Mouse (Mus musculus) megakaryocyte, adult 5-6 weeks (primary cell): ENCODE results near the gene Mmp11. TPM values are rescaled to one million over a fixed set of nuclear protein-coding genes. Genes with fewer than 3 reads are reported as not detected.

Source experiments
- total RNA-seq, 2 experiments: library from RNA; stranded (forward) in 1 of 2; stranded (reverse) in 1 of 2; fragments of 153-499, 151-499 nt in 1 of 2; fragments of 221-1000, 200-1000 nt in 1 of 2; gene quantifications; 2 replicates each; pipeline versions ENCODE4 v1.2.3 to v1.2.4; 2015 to 2017

The Mmp11 gene
- total RNA-seq, 2 experiments from 2014 or later, result not detected

Other genes with a start within 250 kb of the Mmp11 start
- gene Cabin1, start 172.2 kb downstream of the Mmp11 start, total RNA-seq (2015), result 23.7 and 24.0 TPM in 2 replicates
- 19.4 and 20.7 TPM in 2 replicates for gene Cabin1, start 172.2 kb downstream of the Mmp11 start, total RNA-seq (2017)
- 30.0 and 31.4 TPM in 2 replicates for gene Ddt, start 163.1 kb downstream of the Mmp11 start, total RNA-seq (2015)
- 24.7 and 28.4 TPM in 2 replicates for gene Ddt, start 163.1 kb downstream of the Mmp11 start, total RNA-seq (2017)
- not detected in 2 replicates for gene Gm20441, start 155.5 kb downstream of the Mmp11 start, total RNA-seq (2015)
- gene Gm20441, start 155.5 kb downstream of the Mmp11 start, total RNA-seq (2017), result not detected in 2 replicates
- 1.4 and 2.7 TPM in 2 replicates for gene Gstt3, start 155.1 kb downstream of the Mmp11 start, total RNA-seq (2015)
- 1.5 and 1.6 TPM in 2 replicates for gene Gstt3, start 155.1 kb downstream of the Mmp11 start, total RNA-seq (2017)
- gene Gstt1, start 137.9 kb downstream of the Mmp11 start, total RNA-seq (2015), result 0.78 TPM in 1 of 2 replicates, not detected in the other
- gene Gstt1, start 137.9 kb downstream of the Mmp11 start, total RNA-seq (2017), result not detected in 2 replicates
- not detected in 2 replicates for gene Gstt4, start 114.0 kb downstream of the Mmp11 start, total RNA-seq (2015)
- gene Gstt4, start 114.0 kb downstream of the Mmp11 start, total RNA-seq (2017), result not detected in 2 replicates
- 4.7 and 5.9 TPM in 2 replicates for gene Gstt2, start 99.1 kb downstream of the Mmp11 start, total RNA-seq (2015)
- 1.8 and 4.7 TPM in 2 replicates for gene Gstt2, start 99.1 kb downstream of the Mmp11 start, total RNA-seq (2017)
- gene Mif, start 76.3 kb downstream of the Mmp11 start, total RNA-seq (2015), result 68.9 and 73.4 TPM in 2 replicates
- 87.4 and 123 TPM in 2 replicates for gene Mif, start 76.3 kb downstream of the Mmp11 start, total RNA-seq (2017)
- 0.41 and 0.89 TPM in 2 replicates for gene Derl3, start 43.1 kb downstream of the Mmp11 start, total RNA-seq (2015)
- gene Derl3, start 43.1 kb downstream of the Mmp11 start, total RNA-seq (2017), result not detected in 2 replicates
- 44.0 and 46.2 TPM in 2 replicates for gene Smarcb1, start 14.9 kb downstream of the Mmp11 start, total RNA-seq (2015)
- 40.6 and 48.4 TPM in 2 replicates for gene Smarcb1, start 14.9 kb downstream of the Mmp11 start, total RNA-seq (2017)
- gene Chchd10, start 3.4 kb downstream of the Mmp11 start, total RNA-seq (2015), result 7.1 and 9.3 TPM in 2 replicates
- 8.1 and 15.7 TPM in 2 replicates for gene Chchd10, start 3.4 kb downstream of the Mmp11 start, total RNA-seq (2017)
- 0.48 and 0.83 TPM in 2 replicates for gene Gm867, start 4.2 kb upstream of the Mmp11 start, total RNA-seq (2015)
- gene Gm867, start 4.2 kb upstream of the Mmp11 start, total RNA-seq (2017), result 0.16 TPM in 1 of 2 replicates, not detected in the other
- 0.48 TPM in 1 of 2 replicates, not detected in the other for gene Vpreb3, start 6.6 kb upstream of the Mmp11 start, total RNA-seq (2015)
- not detected in 2 replicates for gene Vpreb3, start 6.6 kb upstream of the Mmp11 start, total RNA-seq (2017)
- gene Gm5134, start 18.0 kb upstream of the Mmp11 start, total RNA-seq (2015), result 0.47 TPM in 1 of 2 replicates, not detected in the other
- 0.11 TPM in 1 of 2 replicates, not detected in the other for gene Gm5134, start 18.0 kb upstream of the Mmp11 start, total RNA-seq (2017)
- gene Zfp280b, start 96.2 kb upstream of the Mmp11 start, total RNA-seq (2015), result 4.5 and 5.9 TPM in 2 replicates
- gene Zfp280b, start 96.2 kb upstream of the Mmp11 start, total RNA-seq (2017), result 3.0 and 8.9 TPM in 2 replicates
- gene Slc5a4b, start 174.5 kb upstream of the Mmp11 start, total RNA-seq (2015), result not detected in 2 replicates
- gene Slc5a4b, start 174.5 kb upstream of the Mmp11 start, total RNA-seq (2017), result not detected in 2 replicates
- gene Slc5a4a, start 211.0 kb upstream of the Mmp11 start, total RNA-seq (2015), result not detected in 2 replicates
- not detected in 2 replicates for gene Slc5a4a, start 211.0 kb upstream of the Mmp11 start, total RNA-seq (2017)